Mouse (Mus musculus) hindbrain, embryonic 14.5 days (tissue): ENCODE results near the gene Sox8. TPM values are rescaled to one million over a fixed set of nuclear protein-coding genes. Genes with fewer than 3 reads are reported as not detected.

Experiments
- ATAC-seq: fragments of 200-750 bp; cut with Nextera tagmentation; 2 replicates; pipeline ENCODE4 v1.8.0; 2017; ENCODE audit warnings: moderate number of reproducible peaks, mild to moderate bottlenecking, moderate TSS enrichment, moderate library complexity; ENCODE audit not compliant: low FRiP score
- DNase-seq: peaks from one replicate; pipeline ENCODE4 v3.0.0-alpha.2; 2015; ENCODE audit warnings: low spot score
- H3K27ac ChIP-seq: fragments of 300-500 bp; sonication (generic); 2 replicates; pipeline ENCODE4 v1.5.1; 2014; ENCODE audit warnings: mild to moderate bottlenecking, moderate library complexity
- H3K27me3 ChIP-seq: fragments of 300-500 bp; sonication (generic); 2 replicates; pipeline ENCODE4 v1.6.1; 2014; ENCODE audit warnings: mild to moderate bottlenecking, low read length, mixed read lengths; ENCODE audit not compliant: control insufficient read depth, insufficient read depth
- H3K36me3 ChIP-seq: fragments of 300-500 bp; sonication (generic); replicated peaks from 2 replicates; pipeline ENCODE4 v1.6.1; 2014; ENCODE audit not compliant: control insufficient read depth, insufficient read depth
- H3K4me1 ChIP-seq: fragments of 300-500 bp; sonication (generic); replicated peaks from 2 replicates; pipeline ENCODE4 v1.6.1; 2014; ENCODE audit warnings: antibody characterized with exemption, low read length, mixed read lengths; ENCODE audit not compliant: control insufficient read depth, insufficient read depth
- H3K4me2 ChIP-seq: fragments of 300-500 bp; sonication (generic); replicated peaks from 2 replicates; pipeline ENCODE4 v1.6.1; 2014; ENCODE audit warnings: mild to moderate bottlenecking, moderate library complexity
- H3K4me3 ChIP-seq: fragments of 300-500 bp; sonication (generic); replicated peaks from 2 replicates; pipeline ENCODE4 v1.5.1; 2014; ENCODE audit warnings: mild to moderate bottlenecking, low read length
- H3K9ac ChIP-seq: fragments of 300-500 bp; sonication (generic); 2 replicates; pipeline ENCODE4 v1.6.1; 2014
- H3K9me3 ChIP-seq: fragments of 300-500 bp; sonication (generic); 2 replicates; pipeline ENCODE4 v1.6.1; 2016; ENCODE audit warnings: low read length; ENCODE audit not compliant: control insufficient read depth
- WGBS: fragments of 180-500 bp; shearing (Covaris S2); extraction: QIAGEN DNeasy Blood & Tissue Kit; methylation state at CpG from one replicate; pipeline ENCODE4 v1.1.7; 2014; 5-methylcytosine and 5-hydroxymethylcytosine counted together
- polyA plus RNA-seq: library from polyadenylated mRNA; unstranded; fragments of >200 nt; fragmentation: Nextera tagmentation; extraction: Ambion mirVana; gene quantifications from 2 replicates; pipeline ENCODE4 v1.2.1, GENCODE M21; 2014

Sox8 gene
- polyA plus RNA-seq, 1 experiment from 2014 or later: 18.5 TPM

DNA sequence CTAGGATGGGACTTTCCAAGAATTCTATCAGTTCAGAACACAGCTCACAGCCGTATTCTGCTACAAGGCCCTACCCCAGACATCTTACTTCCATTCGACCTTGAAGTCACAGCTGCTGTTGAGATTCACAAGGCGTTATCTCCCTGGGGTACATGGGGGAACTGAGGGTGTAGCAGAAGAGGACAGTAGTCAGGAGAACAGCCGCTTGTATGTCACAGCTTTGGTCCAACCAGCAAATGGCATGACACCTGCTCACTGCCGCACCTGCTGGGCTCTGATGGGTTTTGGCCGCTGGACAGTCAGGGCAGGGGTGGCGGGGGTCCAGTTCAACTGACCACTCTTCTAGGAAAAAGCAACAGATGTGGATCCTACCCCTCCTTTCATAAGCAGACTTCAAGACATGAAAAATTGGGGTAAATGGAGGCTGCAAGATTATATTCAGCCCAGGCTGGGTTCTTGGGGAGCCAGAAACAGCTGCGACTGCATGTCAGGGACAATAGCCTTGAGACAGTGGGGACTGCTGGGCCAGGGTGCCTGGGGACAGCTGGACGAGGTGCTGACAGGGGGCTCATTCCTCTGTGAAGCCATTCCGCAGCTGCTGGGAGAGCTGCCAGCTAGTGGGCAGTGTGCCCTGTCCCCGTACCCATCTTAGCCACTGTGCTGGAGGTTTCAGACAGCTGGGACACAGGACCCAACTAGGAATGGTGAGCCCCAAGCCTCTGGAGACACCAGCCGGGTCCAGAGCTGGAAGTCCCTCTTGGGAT, 4.9 kb upstream of the Sox8 start:
- 60% methylated on average over 12 of the region's 12 CpGs for WGBS
- no peak for ATAC-seq
- no peak overlapping the region for H3K9ac ChIP-seq

DNA sequence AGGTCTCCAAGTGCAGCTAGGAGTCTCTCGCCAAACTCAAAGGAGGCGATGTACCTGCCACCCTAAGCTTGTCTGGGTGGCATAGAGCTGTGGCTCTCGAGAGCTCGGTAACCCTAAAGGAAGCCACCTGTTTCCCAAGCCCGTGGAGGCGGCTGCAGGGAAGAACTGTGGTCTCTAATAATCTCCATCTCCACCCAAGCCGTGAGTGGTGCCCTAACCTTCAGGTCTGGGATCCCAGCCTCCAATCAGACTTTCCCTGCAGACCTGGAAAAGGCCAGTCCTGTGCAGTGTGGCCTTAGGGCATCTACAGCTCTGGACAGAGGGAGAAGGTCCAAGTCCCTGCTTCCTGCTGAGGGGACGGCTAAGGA, 951 bp upstream of the Sox8 start:
- H3K4me1 ChIP-seq: peaks cover 24% of the 10 kb centered on the region
- WGBS: 4% methylated on average over 8 of the region's 8 CpGs

More for the DNA sequence above, 4.9 kb upstream of the Sox8 start:
- DNase-seq: no peak
- H3K27ac ChIP-seq: no peak overlapping the region
- H3K4me2 ChIP-seq: no peak overlapping the region
- H3K9me3 ChIP-seq: no peaks in the 10 kb centered on the region
- no peak overlapping the region for H3K4me3 ChIP-seq
- H3K27me3 ChIP-seq: peaks cover 13% of the 10 kb centered on the region
- peaks cover 23% of the 10 kb centered on the region for H3K4me1 ChIP-seq
- no peaks in the 10 kb centered on the region for H3K36me3 ChIP-seq

DNA sequence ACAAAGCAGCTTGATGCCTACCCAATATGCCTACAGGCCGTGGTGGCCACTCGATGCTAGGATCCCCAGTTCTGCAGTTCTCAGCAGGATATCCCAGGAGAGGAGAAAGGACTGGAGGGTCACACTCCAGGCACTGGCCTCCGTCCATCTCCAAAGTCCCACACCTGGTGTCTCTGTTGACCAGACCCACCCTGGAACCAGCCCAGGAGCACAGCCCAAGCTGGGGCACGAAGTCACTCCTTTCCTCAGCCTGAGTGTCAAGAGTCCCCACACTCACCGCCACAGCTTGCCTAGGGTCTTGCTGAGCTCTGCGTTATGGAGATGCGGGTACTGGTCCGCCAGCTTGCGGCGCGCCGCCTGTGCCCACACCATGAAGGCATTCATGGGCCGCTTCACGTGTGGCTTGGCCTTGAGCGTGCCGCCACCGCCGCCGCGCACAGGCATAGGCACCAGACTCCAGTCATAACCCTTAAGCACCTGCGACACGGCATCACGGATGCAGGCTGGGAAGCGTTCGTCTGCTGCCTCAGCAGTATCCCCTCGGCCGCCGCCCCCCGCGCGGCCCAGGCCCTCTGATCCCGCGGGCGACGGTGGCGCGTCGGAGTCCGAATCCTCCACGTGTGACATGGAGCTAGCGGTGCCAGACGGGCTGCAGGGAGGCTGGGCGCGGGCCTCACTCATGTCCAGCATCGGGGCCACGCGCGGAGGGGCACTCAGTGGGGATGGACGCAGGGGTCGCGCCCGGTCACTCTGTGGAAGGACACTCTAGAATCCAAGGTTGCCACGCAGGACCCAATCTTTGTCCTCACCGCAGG, 446 bp downstream of the Sox8 start:
- DNase-seq (no peak), ATAC-seq (peak; percentile 22; the same call in 1 of the 2 replicates)
- Histone ChIP-seq H3K27ac (no peak overlapping the region), H3K4me2 (peak overlapping the region; percentile 96), H3K9ac (peak overlapping the region; percentile 69), H3K4me1 (peaks cover 29% of the 10 kb centered on the region), H3K36me3 (no peaks in the 10 kb centered on the region), H3K9me3 (no peaks in the 10 kb centered on the region), H3K27me3 (peaks cover 32% of the 10 kb centered on the region), H3K4me3 (peak overlapping the region; percentile 49)
- 2% methylated on average over 54 of the region's 54 CpGs for WGBS

More for the DNA sequence above, 951 bp upstream of the Sox8 start:
- Histone ChIP-seq H3K27me3 (peaks cover 32% of the 10 kb centered on the region), H3K27ac (no peak overlapping the region), H3K9ac (peak overlapping the region; percentile 69), H3K36me3 (no peaks in the 10 kb centered on the region), H3K9me3 (no peaks in the 10 kb centered on the region), H3K4me3 (peak overlapping the region; percentile 49), H3K4me2 (peak overlapping the region; percentile 96)
- ATAC-seq (no peak), DNase-seq (no peak)

DNA sequence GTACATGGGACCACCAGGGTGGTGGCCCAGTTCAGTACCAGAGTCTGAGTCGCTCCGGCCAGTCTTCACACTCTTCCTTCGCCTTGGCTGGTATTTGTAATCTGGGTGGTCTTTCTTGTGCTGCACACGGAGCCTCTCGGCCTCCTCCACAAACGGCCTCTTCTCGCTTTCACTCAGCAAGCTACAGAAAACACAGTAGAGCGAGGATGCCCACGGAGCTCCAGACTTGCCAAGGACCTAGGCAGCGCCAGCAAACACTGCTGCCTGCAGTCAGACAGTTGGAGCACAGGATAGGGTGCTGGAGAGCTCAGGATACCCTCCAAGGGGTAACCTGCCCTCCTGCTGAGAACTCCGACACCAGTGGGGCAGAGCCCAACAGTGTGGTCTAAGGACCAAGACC, 1.6 kb downstream of the Sox8 start:
- Histone ChIP-seq H3K36me3 (no peaks in the 10 kb centered on the region), H3K27ac (peak overlapping the region; percentile 66), H3K9me3 (no peaks in the 10 kb centered on the region), H3K4me2 (peak overlapping the region; percentile 96), H3K27me3 (peaks cover 32% of the 10 kb centered on the region), H3K4me3 (peak overlapping the region; percentile 49), H3K4me1 (peaks cover 35% of the 10 kb centered on the region), H3K9ac (peak overlapping the region; percentile 69)
- DNase-seq: no peak
- ATAC-seq: no peak
- 66% methylated on average over 11 of the region's 11 CpGs for WGBS

DNA sequence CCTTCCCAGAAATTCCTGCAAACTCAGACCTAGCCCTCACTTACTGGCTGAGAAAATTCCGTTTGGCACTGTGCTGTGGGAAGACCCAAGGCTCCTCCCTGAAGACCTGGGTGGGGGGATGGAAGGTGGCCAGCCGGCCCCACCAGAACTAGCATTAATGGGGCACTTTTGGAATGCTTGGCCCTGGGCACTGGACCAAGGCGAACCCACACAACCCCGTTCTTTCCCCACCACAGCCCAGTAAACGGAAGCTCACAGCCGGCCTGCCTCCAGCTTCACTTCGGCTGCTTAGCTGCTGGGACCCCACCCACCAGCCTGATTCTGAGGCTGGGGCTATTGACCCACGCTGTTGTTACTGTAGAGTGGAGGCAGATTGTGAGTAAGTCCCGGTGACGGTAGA, 2.3 kb downstream of the Sox8 start:
- Histone ChIP-seq H3K27ac (peak overlapping the region; percentile 66), H3K4me3 (peak overlapping the region; percentile 49), H3K4me1 (peaks cover 42% of the 10 kb centered on the region), H3K36me3 (no peaks in the 10 kb centered on the region), H3K9ac (peak overlapping the region; percentile 69; the same call in 1 of the 2 replicates), H3K27me3 (peaks cover 32% of the 10 kb centered on the region), H3K9me3 (no peaks in the 10 kb centered on the region), H3K4me2 (peak overlapping the region; percentile 96)
- ATAC-seq (no peak; the same call in 1 of the 2 replicates), DNase-seq (no peak)
- 35% methylated on average over 10 of the region's 10 CpGs for WGBS

DNA sequence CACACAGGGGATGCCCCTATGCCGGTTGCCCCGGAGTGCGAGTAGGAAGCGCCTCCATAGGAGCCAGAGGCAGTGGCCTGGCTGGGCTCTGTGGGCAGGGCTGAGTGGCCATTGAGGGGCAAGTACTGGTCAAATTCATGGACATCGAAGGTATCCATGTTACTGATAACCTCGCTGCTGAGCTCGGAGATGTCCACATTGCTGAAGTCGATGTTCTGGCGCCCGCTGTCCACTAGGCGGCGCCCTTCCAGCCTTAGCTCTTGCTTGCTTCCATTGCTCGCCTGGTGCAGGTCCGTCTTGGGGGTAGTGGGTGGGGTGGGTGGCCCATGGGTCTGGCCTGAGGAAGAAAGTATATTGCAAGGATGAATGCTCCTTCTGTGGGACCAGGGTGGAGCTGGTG, 2.7 kb downstream of the Sox8 start:
- peak overlapping the region; percentile 69; the same call in 1 of the 2 replicates for H3K9ac ChIP-seq
- peaks cover 42% of the 10 kb centered on the region for H3K4me1 ChIP-seq
- H3K4me3 ChIP-seq: peak overlapping the region; percentile 49; the same call in 1 of the 2 replicates
- peak overlapping the region; percentile 96 for H3K4me2 ChIP-seq
- no peaks in the 10 kb centered on the region for H3K36me3 ChIP-seq
- peak; percentile 83 for DNase-seq
- H3K9me3 ChIP-seq: no peaks in the 10 kb centered on the region
- ATAC-seq: no peak
- H3K27ac ChIP-seq: peak overlapping the region; percentile 66
- H3K27me3 ChIP-seq: peaks cover 32% of the 10 kb centered on the region
- WGBS: 19% methylated on average over 14 of the region's 14 CpGs

DNA sequence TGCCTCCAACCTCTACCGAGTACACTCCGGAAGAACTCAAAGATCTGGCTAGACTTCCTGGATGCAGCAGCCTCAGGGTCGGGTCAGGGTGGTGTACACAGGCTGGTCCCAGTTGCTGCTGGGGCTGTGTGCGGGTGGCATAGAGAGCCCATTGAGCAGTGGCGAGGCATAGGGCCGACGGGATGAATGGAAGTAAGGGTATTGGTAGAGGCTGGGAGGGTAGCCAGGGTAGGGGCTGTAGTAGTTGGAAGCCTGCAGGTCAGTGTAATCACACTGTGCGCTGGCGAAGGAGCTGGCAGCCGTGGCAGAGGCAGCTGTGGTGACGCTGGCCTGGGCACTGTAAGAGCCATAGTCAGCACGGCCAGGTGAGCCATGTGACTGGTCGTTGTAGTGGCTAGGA, 3.2 kb downstream of the Sox8 start:
- H3K4me2 ChIP-seq: peak overlapping the region; percentile 96
- DNase-seq (no peak), ATAC-seq (no peak)
- H3K27ac ChIP-seq: peak overlapping the region; percentile 66; the same call in 1 of the 2 replicates
- H3K4me1 ChIP-seq: peaks cover 45% of the 10 kb centered on the region
- H3K9me3 ChIP-seq: no peaks in the 10 kb centered on the region
- peaks cover 32% of the 10 kb centered on the region for H3K27me3 ChIP-seq
- no peak overlapping the region; the same call in 1 of the 2 replicates for H3K4me3 ChIP-seq
- 73% methylated on average over 13 of the region's 13 CpGs for WGBS
- peak overlapping the region; percentile 69; the same call in 1 of the 2 replicates for H3K9ac ChIP-seq
- no peaks in the 10 kb centered on the region for H3K36me3 ChIP-seq

DNA sequence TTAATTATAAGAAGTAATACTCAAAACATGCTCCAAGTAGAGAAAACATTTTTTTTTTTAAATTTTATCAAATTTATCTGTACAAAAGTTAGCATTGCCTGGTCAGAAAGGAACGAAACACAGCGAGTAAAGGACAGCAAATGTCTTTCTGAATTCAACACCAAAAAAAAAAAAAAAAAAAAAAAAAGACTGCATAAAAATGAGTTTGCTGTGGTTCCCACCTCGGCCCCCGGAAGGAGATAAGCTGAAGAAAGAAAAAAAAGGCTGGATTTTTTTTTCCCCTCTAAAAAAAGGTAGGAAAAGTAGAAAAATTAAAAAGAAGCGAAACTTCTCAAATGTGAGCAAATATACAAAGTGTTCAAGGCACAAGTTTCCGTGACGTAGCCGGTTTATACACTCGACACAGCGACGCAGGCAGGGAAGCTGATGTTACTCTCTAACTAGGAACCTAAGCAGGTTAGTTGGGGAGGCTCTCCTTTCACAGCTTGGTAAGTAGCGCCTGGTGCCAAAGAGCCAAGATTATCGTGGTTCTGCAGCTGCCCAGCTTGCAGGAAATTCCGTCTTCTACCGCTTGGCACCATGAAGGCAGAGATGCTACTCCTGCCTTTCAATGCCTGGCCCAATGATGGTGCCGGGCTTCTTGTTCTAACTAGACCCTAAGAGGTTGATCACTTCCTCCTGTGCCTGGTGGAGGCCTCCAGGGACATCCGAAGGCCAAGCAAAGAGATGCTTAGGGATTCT, 4.5 kb downstream of the Sox8 start:
- Histone ChIP-seq H3K4me1 (peaks cover 46% of the 10 kb centered on the region), H3K27ac (peak overlapping the region; percentile 64), H3K9ac (peak overlapping the region; percentile 7; the same call in 1 of the 2 replicates), H3K27me3 (peaks cover 25% of the 10 kb centered on the region), H3K9me3 (no peaks in the 10 kb centered on the region), H3K4me3 (no peak overlapping the region), H3K4me2 (peak overlapping the region; percentile 96), H3K36me3 (no peaks in the 10 kb centered on the region)
- 72% methylated on average over 17 of the region's 17 CpGs for WGBS
- no peak for DNase-seq
- no peak for ATAC-seq
